In genomic region chr6:52220003-52220864, GRCm38 (mm10) we compare ENCODE assay signal across 9 mouse cellular contexts. TPM values are rescaled to one million over a fixed set of nuclear protein-coding genes. Genes with fewer than 3 reads are reported as not detected.
A peak's percentile ranks its signal among the peaks of the same experiment; 100 is the strongest.
DNase-seq lines count a peak whose midpoint lies in the region; ATAC-seq and TF ChIP-seq lines count a peak whose summit lies in the region.
"Had no signal": no experiment of that assay in that cellular context is flagged by ENCODE, and none has a peak within 500 bp of the region (broad histone marks: within the 10 kb centered on the region; RNA-seq: fewer than 3 reads in every experiment).

No protein-coding gene starts in this region.

- peak overlapping the region; percentile 44 for H3ac ChIP-seq in C2C12 (ENCODE audit: control insufficient read depth, insufficient read length, low read depth)

- H3K4me3 ChIP-seq in C2C12 (ENCODE audit: insufficient read depth, poor library complexity, severe bottlenecking), result peak overlapping the region; percentile 76

- ATAC-seq in erythroblast, adult 5-6 weeks (replicated peaks; ENCODE audit: low FRiP score, poor library complexity, severe bottlenecking), result no peak

- peaks cover 11% of the 10 kb centered on the region for H3K36me3 ChIP-seq in C2C12 (ENCODE audit: control insufficient read depth, insufficient read depth)

- H3K27me3 ChIP-seq in C2C12 (ENCODE audit: control insufficient read depth, insufficient read depth, insufficient read length), result no peaks in the 10 kb centered on the region

- peaks cover 65% of the 10 kb centered on the region for H3K79me2 ChIP-seq in C2C12 (ENCODE audit: control insufficient read depth, insufficient read depth)

- H3K79me3 ChIP-seq in C2C12 (ENCODE audit: low read depth), result peaks cover 33% of the 10 kb centered on the region

- DNase-seq in cerebellum, postnatal 14 days, result peak; percentile 25 to 46
- no peak for DNase-seq in cerebellum, postnatal 4 days (ENCODE audit: low spot score in 2 of 2)
- DNase-seq in kidney, adult 9 months, result peak; percentile 75
- DNase-seq in naive thymus-derived CD4-positive, alpha-beta T cell, adult 2 months (ENCODE audit: low read depth), result peak; percentile 41
- no peak for DNase-seq in T-cell, adult 2 months (ENCODE audit: low spot score)
- no peak for DNase-seq in right cerebral cortex, postnatal 4 days

- no peak for TF ChIP-seq CTCF in C2C12 (IDR thresholded peaks at IDR 0.05; ENCODE audit: control insufficient read depth, insufficient read depth, insufficient read length)

TF ChIP-seq in C2C12, 6 proteins besides CTCF, POLR2A, EP300 and RAD21:
- TF ChIP-seq USF1 (IDR thresholded peaks at IDR 0.05; ENCODE audit: low read depth), result no peak

RNA-seq across cellular contexts. Expression of gene Hoxa7, which starts 1.4 kb away (rescaled TPM):
- 7.5 TPM for polyA plus RNA-seq in C2C12 (2012; fragmentation: generic; extraction: Trizol)
- total RNA-seq in erythroblast, adult 5-6 weeks (2015; ENCODE audit: low replicate concordance), result 0.77 and 2.5 TPM in 2 replicates
- 1.3 and 2.1 TPM in 2 replicates for total RNA-seq in erythroblast, adult 5-6 weeks (2017; ENCODE audit: low replicate concordance)

RNA-seq across cellular contexts. Expression of gene Gm28308, which starts 7.1 kb away (rescaled TPM):
- polyA plus RNA-seq in C2C12 (2012; fragmentation: generic; extraction: Trizol), result 0.75 TPM
- total RNA-seq in erythroblast, adult 5-6 weeks (2015; ENCODE audit: low replicate concordance), result not detected in 2 replicates
- total RNA-seq in erythroblast, adult 5-6 weeks (2017; ENCODE audit: low replicate concordance), result not detected in 2 replicates
- total RNA-seq: layer of hippocampus, adult 18-20 months had no signal

RNA-seq across cellular contexts. Expression of gene Hoxa3, which starts 7.1 kb away (rescaled TPM):
- 0.67 TPM for polyA plus RNA-seq in C2C12 (2012; fragmentation: generic; extraction: Trizol)
- not detected in 2 replicates for total RNA-seq in erythroblast, adult 5-6 weeks (2015; ENCODE audit: low replicate concordance)
- not detected in 2 replicates for total RNA-seq in erythroblast, adult 5-6 weeks (2017; ENCODE audit: low replicate concordance)
- total RNA-seq: layer of hippocampus, adult 18-20 months had no signal

RNA-seq across cellular contexts. Expression of gene Hoxa9, which starts 10.7 kb away (rescaled TPM):
- polyA plus RNA-seq in C2C12 (2012; fragmentation: generic; extraction: Trizol), result 19.3 TPM
- total RNA-seq in erythroblast, adult 5-6 weeks (2015; ENCODE audit: low replicate concordance), result 3.3 TPM in 1 of 2 replicates, not detected in the other
- total RNA-seq in erythroblast, adult 5-6 weeks (2017; ENCODE audit: low replicate concordance), result 2.5 and 4.0 TPM in 2 replicates
- total RNA-seq: layer of hippocampus, adult 18-20 months had no signal

RNA-seq across cellular contexts. Expression of gene Hoxa6, which starts 11.7 kb away (rescaled TPM):
- polyA plus RNA-seq in C2C12 (2012; fragmentation: generic; extraction: Trizol), result 0.96 TPM
- not detected in 2 replicates for total RNA-seq in erythroblast, adult 5-6 weeks (2015; ENCODE audit: low replicate concordance)
- not detected in 2 replicates for total RNA-seq in erythroblast, adult 5-6 weeks (2017; ENCODE audit: low replicate concordance)
- total RNA-seq: layer of hippocampus, adult 18-20 months had no signal

Comparison
In these comparisons a context has a peak if more than half of its experiments do, and no peak if none do; other contexts are left out.
1. DNase-seq: peak in cerebellum, postnatal 14 days (2 of 2), kidney, adult 9 months (single experiment) and naive thymus-derived CD4-positive, alpha-beta T cell, adult 2 months (single experiment); none in cerebellum, postnatal 4 days (0 of 2), T-cell, adult 2 months (single experiment) and right cerebral cortex, postnatal 4 days (single experiment).